Mouse (Mus musculus): ENCODE measurements around the gene Rab11fip4. TPM values are rescaled to one million over a fixed set of nuclear protein-coding genes. Genes with fewer than 3 reads are reported as not detected.

Gene Rab11fip4
- 16.1 and 16.2 TPM in 2 replicates for polyA plus RNA-seq (2016; fragmentation: Nextera tagmentation; extraction: Ambion mirVana)

DNA sequence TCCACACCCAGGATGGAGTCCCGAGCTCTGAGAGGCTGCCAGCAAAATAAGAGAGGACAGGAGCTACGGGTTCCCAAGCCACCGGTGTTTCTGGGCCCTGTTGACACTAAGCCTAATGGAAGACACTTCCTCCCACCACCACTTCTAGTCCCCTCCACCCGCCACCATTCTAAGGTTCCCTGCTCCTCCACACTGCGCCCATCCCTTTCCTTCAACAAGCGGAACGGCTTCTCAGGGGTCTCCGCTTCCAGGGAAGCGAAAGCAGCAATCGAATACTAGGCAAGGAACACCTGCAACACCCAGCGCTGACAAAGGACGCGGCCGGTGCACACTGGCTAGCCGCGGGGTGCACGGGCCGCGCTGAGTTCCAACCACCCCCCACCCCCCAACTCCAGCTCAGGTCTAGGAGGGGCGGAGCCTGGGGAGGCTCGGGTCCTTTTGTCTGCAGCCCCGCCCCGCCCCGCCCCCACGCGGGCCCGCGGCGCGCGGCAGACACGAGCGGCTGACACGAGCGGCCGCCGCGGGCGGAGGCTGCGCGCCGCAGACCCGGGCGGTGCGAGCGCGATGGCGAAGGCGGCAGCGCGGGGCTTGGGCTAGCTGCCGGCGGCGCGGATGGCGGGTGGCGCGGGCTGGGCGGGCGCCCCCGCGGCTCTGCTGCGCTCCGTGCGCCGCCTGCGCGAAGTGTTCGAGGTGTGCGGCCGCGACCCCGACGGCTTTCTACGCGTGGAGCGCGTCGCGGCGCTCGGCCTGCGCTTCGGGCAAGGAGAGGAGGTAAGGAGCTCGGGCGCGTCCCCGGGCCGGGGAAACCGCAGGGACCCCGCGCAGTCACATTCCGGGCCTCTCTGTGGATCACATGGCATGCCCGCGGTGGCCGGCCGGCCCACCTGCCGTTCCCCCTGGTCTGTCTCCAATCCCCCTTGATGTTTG lies at the start of gene Rab11fip4:
TSS of gene Rab11fip4 (plus strand) at position 549 of the 927 bp plus-strand sequence.
- Histone ChIP-seq H3K4me1 (replicated peaks) (peaks cover 14% of the 10 kb centered on the region), H3K4me2 (peak within 1 kb of the TSS; percentile 94), H3K36me3 (no peaks in the 10 kb centered on the region), H3K9me3 (no peaks in the 10 kb centered on the region), H3K27ac (no peak within 1 kb of the TSS), H3K9ac (replicated peaks) (peak within 1 kb of the TSS; percentile 56), H3K4me3 (replicated peaks) (peak within 1 kb of the TSS; percentile 62), H3K27me3 (peaks cover 61% of the 10 kb centered on the region)
- 2% methylated on average over 77 of the region's 98 CpGs for WGBS
- 0 out of 2 replicates have a peak, but pooled peaks have one; percentile 50 for ATAC-seq (ENCODE audit: insufficient number of reproducible peaks, insufficient read depth, low FRiP score, low TSS enrichment, low read depth)

DNA sequence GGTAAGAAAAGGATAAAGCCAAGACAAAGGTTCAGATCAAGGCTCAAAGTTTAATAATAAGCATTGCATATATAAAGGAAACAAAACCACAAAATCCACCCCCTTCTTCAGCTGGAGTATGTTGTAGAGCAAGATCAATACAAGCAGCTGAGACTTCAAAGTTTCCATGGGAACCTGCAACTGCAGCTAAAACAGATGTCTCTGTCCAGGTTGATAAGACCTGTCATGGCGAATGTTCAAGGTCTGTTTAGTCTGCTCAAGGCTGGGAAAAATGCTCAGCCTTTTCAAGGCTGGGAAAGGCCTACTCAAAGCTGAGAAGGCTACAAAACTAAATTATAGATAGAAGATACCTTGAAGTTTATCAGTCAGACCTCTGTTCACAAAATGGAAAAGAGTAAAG lies 38.4 kb upstream of the Rab11fip4 start:
- Histone ChIP-seq H3K9me3 (no peaks in the 10 kb centered on the region), H3K4me2 (no peak overlapping the region), H3K4me3 (replicated peaks) (no peak overlapping the region), H3K4me1 (replicated peaks) (no peaks in the 10 kb centered on the region), H3K27me3 (no peaks in the 10 kb centered on the region), H3K27ac (no peak overlapping the region), H3K36me3 (peaks cover 84% of the 10 kb centered on the region), H3K9ac (replicated peaks) (no peak overlapping the region)
- WGBS: 90% methylated on average over 1 of the region's 1 CpGs
- no peak for ATAC-seq (ENCODE audit: insufficient number of reproducible peaks, insufficient read depth, low FRiP score, low TSS enrichment, low read depth)

DNA sequence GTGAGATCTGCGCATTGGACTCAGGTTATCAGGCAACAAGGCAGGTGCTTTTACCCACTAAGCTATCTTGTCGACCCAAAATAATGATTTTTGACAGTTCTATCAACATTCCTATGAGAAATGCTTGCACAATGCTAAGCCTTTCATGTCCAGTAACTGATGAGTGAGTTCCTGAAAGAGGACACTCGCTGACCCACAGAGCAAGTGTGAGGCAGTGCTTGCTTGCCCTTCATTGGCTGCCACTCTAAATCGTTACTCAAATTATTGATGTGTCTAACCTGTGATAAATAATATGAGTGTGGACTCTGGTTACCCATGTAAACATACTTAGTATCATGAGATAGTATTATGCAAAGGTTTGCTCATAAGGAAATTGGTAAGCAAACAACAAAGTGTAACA lies 30.5 kb upstream of the Rab11fip4 start:
- no peak for ATAC-seq (ENCODE audit: insufficient number of reproducible peaks, insufficient read depth, low FRiP score, low TSS enrichment, low read depth)
- H3K9me3 ChIP-seq: no peaks in the 10 kb centered on the region
- H3K27ac ChIP-seq: no peak overlapping the region
- H3K4me2 ChIP-seq: no peak overlapping the region
- WGBS: 91% methylated on average over 4 of the region's 4 CpGs
- H3K9ac ChIP-seq (replicated peaks): no peak overlapping the region
- H3K4me3 ChIP-seq (replicated peaks): no peak overlapping the region
- no peaks in the 10 kb centered on the region for H3K27me3 ChIP-seq
- H3K4me1 ChIP-seq (replicated peaks): no peaks in the 10 kb centered on the region
- H3K36me3 ChIP-seq: peaks cover 87% of the 10 kb centered on the region

DNA sequence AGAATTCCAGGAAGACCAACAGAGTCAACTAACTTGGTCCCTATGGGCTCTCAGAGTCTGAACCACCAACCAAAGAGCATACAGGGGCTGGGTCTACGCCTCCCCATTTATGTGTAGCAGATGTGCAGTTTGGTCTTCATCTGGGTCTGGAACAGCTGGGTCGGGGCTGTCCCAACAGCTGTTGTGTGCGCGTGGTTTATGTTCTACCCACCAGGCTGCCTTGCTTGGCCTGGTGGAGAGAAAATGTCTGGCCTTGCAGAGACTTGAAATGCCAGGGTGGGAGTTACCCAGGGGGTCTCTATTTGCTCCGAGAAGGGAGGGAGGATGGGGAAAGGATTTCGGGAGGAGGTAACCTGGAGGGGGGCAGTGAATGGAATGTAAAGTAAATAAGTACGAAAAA lies 27.5 kb upstream of the Rab11fip4 start:
- H3K36me3 ChIP-seq: peaks cover 90% of the 10 kb centered on the region
- ATAC-seq (ENCODE audit: insufficient number of reproducible peaks, insufficient read depth, low FRiP score, low TSS enrichment, low read depth): no peak
- WGBS: 83% methylated on average over 7 of the region's 7 CpGs

DNA sequence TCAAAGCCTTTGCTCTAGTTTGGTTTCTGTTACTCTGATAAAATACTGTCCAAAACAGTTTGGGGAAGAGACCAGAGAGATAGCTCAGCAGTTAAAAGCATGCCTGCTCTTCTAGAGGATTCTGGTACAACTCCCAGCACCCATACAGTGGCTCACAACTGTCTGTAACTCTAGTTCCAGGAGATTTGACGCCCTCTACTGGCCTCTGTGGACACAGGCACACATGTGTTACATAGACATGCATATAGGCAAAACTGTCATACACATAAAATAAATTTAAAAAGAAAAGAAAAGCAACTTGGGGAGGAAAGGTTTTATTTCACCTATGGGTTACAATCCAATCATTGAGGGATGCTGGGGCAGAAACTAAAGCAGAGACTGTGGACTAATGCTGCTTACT lies 24.1 kb upstream of the Rab11fip4 start:
- Histone ChIP-seq H3K4me2 (no peak overlapping the region), H3K27me3 (no peaks in the 10 kb centered on the region), H3K9ac (replicated peaks) (no peak overlapping the region), H3K4me3 (replicated peaks) (no peak overlapping the region), H3K9me3 (no peaks in the 10 kb centered on the region), H3K27ac (no peak overlapping the region), H3K4me1 (replicated peaks) (no peaks in the 10 kb centered on the region), H3K36me3 (peaks cover 91% of the 10 kb centered on the region)
- 63% methylated on average over 1 of the region's 1 CpGs for WGBS
- ATAC-seq (ENCODE audit: insufficient number of reproducible peaks, insufficient read depth, low FRiP score, low TSS enrichment, low read depth): no peak

More for the DNA sequence above, 27.5 kb upstream of the Rab11fip4 start:
- Histone ChIP-seq H3K9me3 (no peaks in the 10 kb centered on the region), H3K27ac (no peak overlapping the region), H3K4me2 (no peak overlapping the region), H3K9ac (replicated peaks) (no peak overlapping the region), H3K27me3 (no peaks in the 10 kb centered on the region), H3K4me1 (replicated peaks) (no peaks in the 10 kb centered on the region), H3K4me3 (replicated peaks) (no peak overlapping the region)

DNA sequence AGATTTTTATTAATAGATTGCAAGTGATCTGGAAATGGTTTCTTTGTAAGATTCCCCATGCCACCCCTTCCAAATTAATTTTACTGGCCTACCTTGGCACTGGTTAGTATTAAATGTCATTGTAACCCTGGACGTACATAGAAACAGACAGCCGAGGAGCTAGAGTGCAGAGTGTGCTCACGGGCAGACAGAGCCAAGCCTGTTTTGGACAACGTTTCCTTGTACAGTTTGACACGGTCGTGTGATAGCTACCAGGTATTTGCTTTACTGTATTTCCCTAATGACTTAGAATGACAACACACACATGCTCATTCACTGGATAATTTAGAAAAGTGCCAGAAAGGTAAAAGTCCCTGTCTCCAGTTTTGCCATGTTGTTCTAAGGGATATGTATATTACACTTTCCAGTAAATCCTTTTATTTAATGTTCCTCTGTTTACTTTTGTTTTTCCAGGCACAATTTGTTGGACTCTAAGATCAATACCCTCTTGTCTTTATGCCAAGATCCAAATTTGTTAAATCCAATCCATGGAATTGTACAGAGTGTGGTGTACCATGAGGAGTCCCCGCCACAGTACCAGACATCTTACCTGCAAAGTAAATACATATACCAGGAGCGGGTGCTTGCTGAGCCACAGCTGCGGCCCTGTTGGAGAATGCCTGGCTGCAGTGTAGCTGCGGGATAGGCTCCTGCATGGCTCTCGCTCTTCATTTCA lies 22.7 kb upstream of the Rab11fip4 start:
- ATAC-seq (ENCODE audit: insufficient number of reproducible peaks, insufficient read depth, low FRiP score, low TSS enrichment, low read depth): no peak
- H3K36me3 ChIP-seq: peaks cover 88% of the 10 kb centered on the region
- H3K27me3 ChIP-seq: no peaks in the 10 kb centered on the region
- no peaks in the 10 kb centered on the region for H3K9me3 ChIP-seq
- no peaks in the 10 kb centered on the region for H3K4me1 ChIP-seq (replicated peaks)
- WGBS: 89% methylated on average over 11 of the region's 11 CpGs
- no peak overlapping the region for H3K4me3 ChIP-seq (replicated peaks)
- H3K4me2 ChIP-seq: no peak overlapping the region
- H3K9ac ChIP-seq (replicated peaks): no peak overlapping the region
- no peak overlapping the region for H3K27ac ChIP-seq

DNA sequence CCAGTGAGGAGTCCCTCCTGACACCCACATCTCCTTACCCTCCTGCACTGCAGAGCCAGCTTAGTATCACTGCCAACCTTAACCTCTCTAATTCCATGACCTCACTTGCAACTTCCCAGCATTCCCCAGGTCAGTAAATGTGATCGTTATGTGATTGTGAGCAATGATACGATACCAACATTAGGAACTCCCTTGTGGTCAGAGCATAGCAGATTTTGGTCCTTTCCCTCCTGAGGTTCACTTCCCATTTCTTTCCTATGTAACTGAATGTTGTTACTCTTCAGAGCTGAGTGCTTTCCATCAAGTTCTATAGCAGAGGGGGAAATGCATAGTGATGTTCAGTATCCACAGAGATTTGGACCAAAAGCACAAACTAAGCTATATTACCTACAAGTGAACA lies 20.7 kb upstream of the Rab11fip4 start:
- no peak for ATAC-seq (ENCODE audit: insufficient number of reproducible peaks, insufficient read depth, low FRiP score, low TSS enrichment, low read depth)
- Histone ChIP-seq H3K4me3 (replicated peaks) (no peak overlapping the region), H3K9ac (replicated peaks) (no peak overlapping the region), H3K4me2 (no peak overlapping the region), H3K27me3 (no peaks in the 10 kb centered on the region), H3K36me3 (peaks cover 94% of the 10 kb centered on the region), H3K27ac (no peak overlapping the region), H3K9me3 (no peaks in the 10 kb centered on the region), H3K4me1 (replicated peaks) (no peaks in the 10 kb centered on the region)
- WGBS: 90% methylated on average over 2 of the region's 2 CpGs

DNA sequence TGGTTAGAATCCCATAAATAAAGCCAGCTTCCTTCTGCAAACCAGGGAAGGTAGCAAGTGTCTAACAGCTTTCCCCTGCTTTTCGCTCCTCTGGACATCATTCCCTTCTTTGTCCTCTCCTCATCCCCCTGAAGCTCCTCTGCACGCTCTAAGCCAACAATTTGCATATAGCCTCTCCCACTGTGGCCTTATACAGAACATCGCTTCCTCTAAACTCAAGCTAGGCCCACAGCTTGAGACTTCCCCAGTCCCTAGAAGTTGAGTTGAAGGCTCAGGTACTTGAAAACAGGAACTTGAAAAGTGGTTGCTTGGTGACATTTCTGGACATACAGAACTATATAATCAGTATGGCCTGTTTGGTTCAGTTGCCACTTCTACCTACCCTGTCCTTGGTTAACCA lies 17.2 kb upstream of the Rab11fip4 start:
- WGBS: 90% methylated on average over 3 of the region's 3 CpGs
- no peak overlapping the region for H3K4me2 ChIP-seq
- no peak for ATAC-seq (ENCODE audit: insufficient number of reproducible peaks, insufficient read depth, low FRiP score, low TSS enrichment, low read depth)
- no peaks in the 10 kb centered on the region for H3K27me3 ChIP-seq
- H3K9ac ChIP-seq (replicated peaks): no peak overlapping the region
- H3K4me3 ChIP-seq (replicated peaks): no peak overlapping the region
- H3K9me3 ChIP-seq: no peaks in the 10 kb centered on the region
- peaks cover 88% of the 10 kb centered on the region for H3K36me3 ChIP-seq
- no peaks in the 10 kb centered on the region for H3K4me1 ChIP-seq (replicated peaks)
- no peak overlapping the region for H3K27ac ChIP-seq

DNA sequence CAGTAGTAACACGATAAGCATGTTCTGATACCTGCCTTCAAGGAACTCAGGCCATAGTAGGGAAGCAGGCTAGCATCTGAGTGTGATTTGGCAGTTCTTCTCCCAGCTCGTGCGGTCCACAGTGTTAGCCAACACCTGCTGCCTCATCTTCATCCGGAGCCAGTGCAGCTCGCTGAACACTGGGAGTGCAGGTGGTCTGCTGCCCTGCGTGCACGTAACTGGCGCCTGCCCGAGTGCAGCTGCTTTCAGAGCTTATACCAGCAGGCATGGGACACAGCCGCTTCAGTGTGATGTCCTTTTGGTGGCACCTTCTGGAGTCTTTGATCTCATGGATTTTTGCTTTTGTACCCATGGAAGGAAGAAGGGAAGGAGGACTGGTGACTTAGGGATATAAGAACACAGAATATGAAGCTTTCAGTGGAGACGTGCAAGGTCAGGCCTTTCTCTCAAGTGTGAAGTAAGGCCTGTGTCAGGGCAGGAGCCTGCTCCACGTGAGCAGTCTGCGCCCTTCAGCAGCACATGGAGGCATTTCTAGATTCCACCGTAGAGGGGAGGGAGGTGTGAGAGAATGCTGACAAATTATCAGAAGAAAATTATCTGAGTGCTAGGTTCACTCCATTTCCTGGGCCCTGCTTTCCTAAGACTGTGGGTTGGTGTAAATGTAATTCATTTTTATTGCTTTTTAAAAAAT lies 15.5 kb upstream of the Rab11fip4 start:
- ATAC-seq (ENCODE audit: insufficient number of reproducible peaks, insufficient read depth, low FRiP score, low TSS enrichment, low read depth): no peak
- Histone ChIP-seq H3K4me2 (no peak overlapping the region), H3K36me3 (peaks cover 73% of the 10 kb centered on the region), H3K27me3 (no peaks in the 10 kb centered on the region), H3K4me3 (replicated peaks) (no peak overlapping the region), H3K9me3 (no peaks in the 10 kb centered on the region), H3K27ac (no peak overlapping the region), H3K4me1 (replicated peaks) (peaks cover 4% of the 10 kb centered on the region; the same call in 1 of the 2 replicates), H3K9ac (replicated peaks) (no peak overlapping the region)
- 88% methylated on average over 14 of the region's 14 CpGs for WGBS

DNA sequence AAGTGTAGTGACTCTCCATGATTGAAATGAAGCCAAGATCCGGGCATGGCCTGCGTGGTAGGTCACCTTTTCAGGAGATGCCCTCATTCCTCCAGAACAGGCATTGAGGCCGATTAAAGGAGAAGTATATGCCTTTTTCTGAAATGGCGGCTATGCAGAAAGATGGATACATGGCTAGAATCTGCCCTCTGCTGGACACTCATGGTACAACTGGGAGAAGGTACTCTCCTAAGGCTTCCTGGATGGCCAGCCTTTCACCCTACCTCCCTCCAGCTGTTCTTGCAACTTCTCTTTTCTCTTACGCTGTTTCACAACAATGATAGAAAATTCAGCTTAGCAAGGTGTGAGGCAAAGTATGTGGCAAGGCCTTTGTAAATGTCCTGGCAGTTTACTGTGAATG lies 13.3 kb upstream of the Rab11fip4 start:
- Histone ChIP-seq H3K4me2 (no peak overlapping the region), H3K36me3 (peaks cover 62% of the 10 kb centered on the region), H3K27me3 (no peaks in the 10 kb centered on the region), H3K27ac (no peak overlapping the region), H3K9me3 (no peaks in the 10 kb centered on the region), H3K4me1 (replicated peaks) (peaks cover 4% of the 10 kb centered on the region; the same call in 1 of the 2 replicates), H3K9ac (replicated peaks) (no peak overlapping the region), H3K4me3 (replicated peaks) (no peak overlapping the region)
- 63% methylated on average over 5 of the region's 5 CpGs for WGBS
- no peak for ATAC-seq (ENCODE audit: insufficient number of reproducible peaks, insufficient read depth, low FRiP score, low TSS enrichment, low read depth)

DNA sequence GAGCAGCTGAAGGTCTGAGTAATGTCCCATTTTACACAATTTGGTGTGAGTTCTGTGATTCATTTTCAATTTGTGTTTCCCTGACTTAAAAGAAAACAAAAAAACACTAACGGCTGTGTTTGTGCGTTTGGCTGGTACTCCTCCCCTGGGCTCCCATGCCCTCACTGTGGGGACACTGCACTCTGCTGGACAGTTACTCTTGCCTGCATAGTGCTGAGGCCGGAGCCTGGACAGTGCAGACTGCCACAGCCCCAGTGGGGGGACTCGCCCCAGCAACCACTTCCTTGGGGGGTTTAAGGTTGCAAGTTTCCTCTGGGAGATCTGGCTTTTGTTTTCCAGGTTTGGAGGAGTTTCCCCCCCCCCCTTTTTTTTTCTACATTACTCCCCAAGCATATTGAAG lies 10.4 kb upstream of the Rab11fip4 start:
- Histone ChIP-seq H3K27me3 (no peaks in the 10 kb centered on the region), H3K27ac (no peak overlapping the region), H3K9me3 (no peaks in the 10 kb centered on the region), H3K9ac (replicated peaks) (no peak overlapping the region), H3K36me3 (peaks cover 37% of the 10 kb centered on the region), H3K4me3 (replicated peaks) (no peak overlapping the region), H3K4me1 (replicated peaks) (peaks cover 10% of the 10 kb centered on the region; the same call in 1 of the 2 replicates), H3K4me2 (no peak overlapping the region)
- no peak for ATAC-seq (ENCODE audit: insufficient number of reproducible peaks, insufficient read depth, low FRiP score, low TSS enrichment, low read depth)
- 38% methylated on average over 4 of the region's 4 CpGs for WGBS
